Comparison of ENCODE assay signal across 22 mouse cellular contexts in the genomic region with DNA sequence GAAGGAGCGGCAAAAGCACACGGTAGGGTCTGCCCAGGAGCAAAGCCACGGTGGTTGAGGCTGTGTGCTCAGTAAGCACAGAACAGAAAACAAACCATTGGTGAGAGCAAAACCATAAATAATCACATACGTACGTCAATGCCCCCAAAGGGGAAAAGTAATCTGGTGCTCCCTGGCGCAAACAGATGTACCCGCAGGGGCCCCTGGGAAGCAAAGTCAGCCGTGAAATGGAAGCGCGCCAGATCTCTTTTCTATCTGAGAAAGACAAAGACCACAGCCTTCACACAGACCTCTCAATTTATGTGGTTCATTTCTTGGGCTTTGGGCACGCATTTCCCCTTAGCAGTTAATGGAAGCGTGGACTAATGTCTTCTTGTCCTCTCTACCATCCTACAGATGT.
A peak's percentile ranks its signal among the peaks of the same experiment; 100 is the strongest.
DNase-seq lines count a peak whose midpoint lies in the region; ATAC-seq and TF ChIP-seq lines count a peak whose summit lies in the region.
"Had no signal": no experiment of that assay in that cellular context is flagged by ENCODE, and none has a peak within 500 bp of the region (broad histone marks: within the 10 kb centered on the region; RNA-seq: fewer than 3 reads in every experiment).

No protein-coding gene starts in this region.

- DNase-seq in forebrain, embryonic 10.5 days (ENCODE audit: extremely low spot score, low spot score), result peak; percentile 13
- DNase-seq in midbrain, embryonic 14.5 days, result peak; percentile 51
- DNase-seq in midbrain, embryonic 11.5 days (ENCODE audit: low spot score, missing footprints), result no peak
- no peak for DNase-seq in hindbrain, embryonic 14.5 days (ENCODE audit: low spot score)
- DNase-seq in stomach, postnatal 0 days (ENCODE audit: low spot score), result no peak
- no peak for DNase-seq in frontal cortex, adult 2 months (ENCODE audit: extremely low spot score in 1 of 2, low spot score in 1 of 2)
- DNase-seq: adrenal gland, postnatal 25 days; gastrocnemius, adult 2 months; heart, adult 18-20 months; kidney, adult 2 months; kidney, postnatal 36 days; layer of hippocampus, adult 9-11 months; liver; lung, adult 18-20 months; lung, postnatal 36 days had no signal

- H3K27ac ChIP-seq in forebrain, embryonic 10.5 days, result no peak overlapping the region
- no peak overlapping the region for H3K27ac ChIP-seq in forebrain, embryonic 13.5 days
- H3K27ac ChIP-seq in midbrain, embryonic 14.5 days (replicated peaks; ENCODE audit: low read depth, low read length), result no peak overlapping the region
- H3K27ac ChIP-seq in midbrain, embryonic 11.5 days (ENCODE audit: low read depth, low read length), result no peak overlapping the region
- H3K27ac ChIP-seq in hindbrain, embryonic 14.5 days, result 0 out of 2 replicates have a peak overlapping the region, but pooled peaks have one; percentile 39
- peak overlapping the region; percentile 69 for H3K27ac ChIP-seq in neural tube, embryonic 13.5 days (replicated peaks)
- no peak overlapping the region for H3K27ac ChIP-seq in stomach, postnatal 0 days (replicated peaks)
- H3K27ac ChIP-seq: forebrain, embryonic 15.5 days; gastrocnemius, adult 2 months; heart, embryonic 15.5 days; midbrain, embryonic 10.5 days had no signal

- H3K36me3 ChIP-seq in forebrain, embryonic 10.5 days (replicated peaks), result no peaks in the 10 kb centered on the region
- no peaks in the 10 kb centered on the region for H3K36me3 ChIP-seq in forebrain, embryonic 13.5 days (ENCODE audit: poor library complexity, severe bottlenecking)
- no peaks in the 10 kb centered on the region for H3K36me3 ChIP-seq in midbrain, embryonic 14.5 days (ENCODE audit: control insufficient read depth, insufficient read depth, low read length)
- H3K36me3 ChIP-seq in midbrain, embryonic 11.5 days (ENCODE audit: control insufficient read depth, insufficient read depth, low read length), result no peaks in the 10 kb centered on the region
- H3K36me3 ChIP-seq in hindbrain, embryonic 14.5 days (replicated peaks; ENCODE audit: control insufficient read depth, insufficient read depth), result no peaks in the 10 kb centered on the region
- H3K36me3 ChIP-seq in neural tube, embryonic 13.5 days, result no peaks in the 10 kb centered on the region
- no peaks in the 10 kb centered on the region for H3K36me3 ChIP-seq in stomach, postnatal 0 days (ENCODE audit: control insufficient read depth, insufficient read depth, low read length)
- H3K36me3 ChIP-seq: forebrain, embryonic 15.5 days; heart, embryonic 15.5 days; midbrain, embryonic 10.5 days had no signal

- peaks cover 3% of the 10 kb centered on the region; the same call in 1 of the 2 replicates for H3K9me3 ChIP-seq in forebrain, embryonic 10.5 days
- no peaks in the 10 kb centered on the region for H3K9me3 ChIP-seq in forebrain, embryonic 13.5 days (replicated peaks)
- H3K9me3 ChIP-seq in midbrain, embryonic 14.5 days (ENCODE audit: control insufficient read depth, low read length), result no peaks in the 10 kb centered on the region
- H3K9me3 ChIP-seq in midbrain, embryonic 11.5 days (ENCODE audit: control insufficient read depth, low read length), result no peaks in the 10 kb centered on the region
- H3K9me3 ChIP-seq in hindbrain, embryonic 14.5 days (ENCODE audit: control insufficient read depth, low read length), result no peaks in the 10 kb centered on the region
- H3K9me3 ChIP-seq in neural tube, embryonic 13.5 days, result no peaks in the 10 kb centered on the region
- no peaks in the 10 kb centered on the region for H3K9me3 ChIP-seq in stomach, postnatal 0 days (ENCODE audit: control insufficient read depth, low read length)
- H3K9me3 ChIP-seq: forebrain, embryonic 15.5 days; heart, embryonic 15.5 days had no signal

- ATAC-seq in forebrain, embryonic 13.5 days, result no peak
- ATAC-seq in midbrain, embryonic 14.5 days (ENCODE audit: low FRiP score, low TSS enrichment), result no peak
- ATAC-seq in midbrain, embryonic 11.5 days (ENCODE audit: low FRiP score), result no peak
- ATAC-seq in hindbrain, embryonic 14.5 days (ENCODE audit: low FRiP score), result no peak
- peak; percentile 67 for ATAC-seq in neural tube, embryonic 13.5 days (ENCODE audit: low read depth)
- no peak for ATAC-seq in stomach, postnatal 0 days (ENCODE audit: low FRiP score, low TSS enrichment)
- ATAC-seq: activated CD4-positive, CD25-positive, alpha-beta regulatory T cell, adult 4 months; forebrain, embryonic 15.5 days had no signal

- no peak for TF ChIP-seq EP300 in stomach, postnatal 0 days (optimal IDR thresholded peaks at IDR 0.05)

- TF ChIP-seq CTCF in stomach, postnatal 0 days (IDR thresholded peaks at IDR 0.05; ENCODE audit: low read depth), result no peak

- WGBS in forebrain, embryonic 10.5 days, result 85% methylated on average over 12 of the region's 12 CpGs
- 77% methylated on average over 12 of the region's 12 CpGs for WGBS in forebrain, embryonic 13.5 days
- 45% methylated on average over 12 of the region's 12 CpGs for WGBS in midbrain, embryonic 14.5 days
- WGBS in midbrain, embryonic 11.5 days, result 65% methylated on average over 12 of the region's 12 CpGs
- WGBS in hindbrain, embryonic 14.5 days, result 29% methylated on average over 12 of the region's 12 CpGs
- 12% methylated on average over 12 of the region's 12 CpGs for WGBS in neural tube, embryonic 13.5 days
- 73% methylated on average over 12 of the region's 12 CpGs for WGBS in stomach, postnatal 0 days

- H3K4me2 ChIP-seq in forebrain, embryonic 13.5 days, result no peak overlapping the region
- H3K4me2 ChIP-seq in midbrain, embryonic 14.5 days (ENCODE audit: low read length), result no peak overlapping the region
- no peak overlapping the region for H3K4me2 ChIP-seq in midbrain, embryonic 11.5 days
- 0 out of 2 replicates have a peak overlapping the region, but pooled peaks have one; percentile 30 for H3K4me2 ChIP-seq in hindbrain, embryonic 14.5 days (replicated peaks)
- peak overlapping the region; percentile 32 for H3K4me2 ChIP-seq in neural tube, embryonic 13.5 days
- no peak overlapping the region for H3K4me2 ChIP-seq in stomach, postnatal 0 days (replicated peaks; ENCODE audit: low read depth)
- H3K4me2 ChIP-seq: forebrain, embryonic 15.5 days; heart, embryonic 15.5 days had no signal

- H3K4me1 ChIP-seq in forebrain, embryonic 10.5 days, result 0 out of 2 replicates have a peak, but pooled peaks cover 5% of the 10 kb centered on the region
- no peaks in the 10 kb centered on the region for H3K4me1 ChIP-seq in forebrain, embryonic 13.5 days
- H3K4me1 ChIP-seq in midbrain, embryonic 14.5 days (ENCODE audit: control insufficient read depth, insufficient read depth, low read length), result no peaks in the 10 kb centered on the region
- H3K4me1 ChIP-seq in midbrain, embryonic 11.5 days (ENCODE audit: control insufficient read depth, insufficient read depth, low read length), result no peaks in the 10 kb centered on the region
- H3K4me1 ChIP-seq in hindbrain, embryonic 14.5 days (replicated peaks; ENCODE audit: control insufficient read depth, insufficient read depth, low read length), result no peaks in the 10 kb centered on the region
- H3K4me1 ChIP-seq in neural tube, embryonic 13.5 days (replicated peaks), result peaks cover 17% of the 10 kb centered on the region
- H3K4me1 ChIP-seq in stomach, postnatal 0 days (replicated peaks; ENCODE audit: control insufficient read depth, insufficient read depth), result no peaks in the 10 kb centered on the region
- H3K4me1 ChIP-seq: forebrain, embryonic 15.5 days; midbrain, embryonic 10.5 days had no signal

- no peak overlapping the region for H3K9ac ChIP-seq in forebrain, embryonic 13.5 days
- no peak overlapping the region for H3K9ac ChIP-seq in midbrain, embryonic 14.5 days (replicated peaks; ENCODE audit: low read length)
- no peak overlapping the region for H3K9ac ChIP-seq in midbrain, embryonic 11.5 days (ENCODE audit: low read length)
- no peak overlapping the region for H3K9ac ChIP-seq in hindbrain, embryonic 14.5 days
- no peak overlapping the region for H3K9ac ChIP-seq in neural tube, embryonic 13.5 days
- no peak overlapping the region for H3K9ac ChIP-seq in stomach, postnatal 0 days (ENCODE audit: low read length)
- H3K9ac ChIP-seq: forebrain, embryonic 15.5 days; heart, embryonic 15.5 days had no signal

- no peaks in the 10 kb centered on the region for H3K27me3 ChIP-seq in forebrain, embryonic 10.5 days (ENCODE audit: poor library complexity, severe bottlenecking)
- no peaks in the 10 kb centered on the region for H3K27me3 ChIP-seq in forebrain, embryonic 13.5 days
- no peaks in the 10 kb centered on the region for H3K27me3 ChIP-seq in midbrain, embryonic 14.5 days (ENCODE audit: control insufficient read depth, insufficient read depth, low read length)
- no peaks in the 10 kb centered on the region for H3K27me3 ChIP-seq in midbrain, embryonic 11.5 days (ENCODE audit: control insufficient read depth, insufficient read depth, low read length)
- H3K27me3 ChIP-seq in hindbrain, embryonic 14.5 days (ENCODE audit: control insufficient read depth, insufficient read depth, low read length), result no peaks in the 10 kb centered on the region
- H3K27me3 ChIP-seq in neural tube, embryonic 13.5 days, result no peaks in the 10 kb centered on the region
- H3K27me3 ChIP-seq in stomach, postnatal 0 days (ENCODE audit: control insufficient read depth, insufficient read depth, low read length), result no peaks in the 10 kb centered on the region
- H3K27me3 ChIP-seq: forebrain, embryonic 15.5 days; heart, embryonic 15.5 days; Patski had no signal

- H3K4me3 ChIP-seq in forebrain, embryonic 10.5 days, result no peak overlapping the region
- no peak overlapping the region for H3K4me3 ChIP-seq in forebrain, embryonic 13.5 days
- H3K4me3 ChIP-seq in midbrain, embryonic 14.5 days (replicated peaks; ENCODE audit: low read depth, low read length), result no peak overlapping the region
- H3K4me3 ChIP-seq in midbrain, embryonic 11.5 days (ENCODE audit: low read depth, low read length), result no peak overlapping the region
- no peak overlapping the region for H3K4me3 ChIP-seq in hindbrain, embryonic 14.5 days (replicated peaks; ENCODE audit: low read length)
- H3K4me3 ChIP-seq in neural tube, embryonic 13.5 days, result no peak overlapping the region
- no peak overlapping the region for H3K4me3 ChIP-seq in stomach, postnatal 0 days (ENCODE audit: low read depth, low read length)
- H3K4me3 ChIP-seq: forebrain, embryonic 15.5 days; gastrocnemius, adult 2 months; heart, embryonic 15.5 days; midbrain, embryonic 10.5 days had no signal

Comparison
In these comparisons a context has a peak if more than half of its experiments do, and no peak if none do; other contexts are left out.
1. DNase-seq: peak in forebrain, embryonic 10.5 days (single experiment) and midbrain, embryonic 14.5 days (single experiment); none in midbrain, embryonic 11.5 days (single experiment), hindbrain, embryonic 14.5 days (single experiment), stomach, postnatal 0 days (single experiment) and frontal cortex, adult 2 months (0 of 2).
2. H3K27ac ChIP-seq: peak in hindbrain, embryonic 14.5 days (single experiment) and neural tube, embryonic 13.5 days (single experiment); none in forebrain, embryonic 10.5 days (single experiment), forebrain, embryonic 13.5 days (single experiment), midbrain, embryonic 14.5 days (single experiment), midbrain, embryonic 11.5 days (single experiment) and stomach, postnatal 0 days (single experiment).
3. H3K4me2 ChIP-seq: peak in hindbrain, embryonic 14.5 days (single experiment) and neural tube, embryonic 13.5 days (single experiment); none in forebrain, embryonic 13.5 days (single experiment), midbrain, embryonic 14.5 days (single experiment), midbrain, embryonic 11.5 days (single experiment) and stomach, postnatal 0 days (single experiment).